Mouse (Mus musculus) heart, embryonic 16.5 days (tissue): ENCODE results near the gene Hist1h3b. TPM values are rescaled to one million over a fixed set of nuclear protein-coding genes. Genes with fewer than 3 reads are reported as not detected.
"Not testable (repeated sequence)": the region's sequence is repeated elsewhere in the genome, so short reads cannot be mapped to it uniquely, and the experiment has no call there.

ENCODE experiments used
- ATAC-seq: fragments of 200-750 bp; cut with Nextera tagmentation; replicated peaks from 2 replicates; pipeline ENCODE4 v1.8.0; 2017; ENCODE audit warnings: moderate number of reproducible peaks; ENCODE audit not compliant: insufficient read depth, low FRiP score; ENCODE audit errors: extremely low read depth
- H3K27ac ChIP-seq: fragments of 300-500 bp; sonication (generic); 2 replicates; pipeline ENCODE4 v1.5.1; 2014; ENCODE audit warnings: mild to moderate bottlenecking, low read length, control low read depth, moderate library complexity
- H3K27me3 ChIP-seq: fragments of 300-500 bp; sonication (generic); 2 replicates; pipeline ENCODE4 v1.6.1; 2014; ENCODE audit warnings: low read length, mixed read lengths; ENCODE audit not compliant: control insufficient read depth, insufficient read depth
- H3K36me3 ChIP-seq: fragments of 300-500 bp; sonication (generic); 2 replicates; pipeline ENCODE4 v1.6.1; 2014; ENCODE audit not compliant: control insufficient read depth, insufficient read depth
- H3K4me1 ChIP-seq: fragments of 300-500 bp; sonication (generic); 2 replicates; pipeline ENCODE4 v1.6.1; 2014; ENCODE audit warnings: low read length, mixed read lengths; ENCODE audit not compliant: control insufficient read depth, insufficient read depth
- H3K4me2 ChIP-seq: fragments of 300-500 bp; sonication (generic); 2 replicates; pipeline ENCODE4 v1.6.1; 2014; ENCODE audit warnings: low read depth, mild to moderate bottlenecking, control low read depth, low read length
- H3K4me3 ChIP-seq: fragments of 300-500 bp; sonication (generic); 2 replicates; pipeline ENCODE4 v1.5.1; 2014; ENCODE audit warnings: mild to moderate bottlenecking, control low read depth, low read length
- H3K9ac ChIP-seq: fragments of 300-500 bp; sonication (generic); 2 replicates; pipeline ENCODE4 v1.6.1; 2014; ENCODE audit warnings: low read length, control low read depth
- H3K9me3 ChIP-seq: fragments of 300-500 bp; sonication (generic); replicated peaks from 2 replicates; pipeline ENCODE4 v1.6.1; 2016; ENCODE audit warnings: low read length; ENCODE audit not compliant: control insufficient read depth
- WGBS: fragments of 180-500 bp; shearing (Covaris S2); extraction: QIAGEN DNeasy Blood & Tissue Kit; methylation state at CpG from one replicate; pipeline ENCODE4 v1.1.7; 2014; 5-methylcytosine and 5-hydroxymethylcytosine counted together
- polyA plus RNA-seq: library from polyadenylated mRNA; unstranded; fragments of >200 nt; fragmentation: Nextera tagmentation; extraction: Ambion mirVana; gene quantifications from 2 replicates; pipeline ENCODE4 v1.2.1, GENCODE M21; 2015

Hist1h3b gene
- polyA plus RNA-seq, 1 experiment from 2014 or later, result 3.2 TPM

GRCm38 (mm10) chr13:23716261-23717042 is 35.6 kb upstream of the Hist1h3b start:
- Histone ChIP-seq H3K9ac (no peak overlapping the region), H3K4me1 (no peaks in the 10 kb centered on the region), H3K9me3 (no peaks in the 10 kb centered on the region), H3K4me3 (no peak overlapping the region), H3K27me3 (no peaks in the 10 kb centered on the region), H3K27ac (no peak overlapping the region), H3K4me2 (no peak overlapping the region), H3K36me3 (no peaks in the 10 kb centered on the region)
- no peak for ATAC-seq
- 52% methylated on average over 5 of the region's 5 CpGs for WGBS

DNA sequence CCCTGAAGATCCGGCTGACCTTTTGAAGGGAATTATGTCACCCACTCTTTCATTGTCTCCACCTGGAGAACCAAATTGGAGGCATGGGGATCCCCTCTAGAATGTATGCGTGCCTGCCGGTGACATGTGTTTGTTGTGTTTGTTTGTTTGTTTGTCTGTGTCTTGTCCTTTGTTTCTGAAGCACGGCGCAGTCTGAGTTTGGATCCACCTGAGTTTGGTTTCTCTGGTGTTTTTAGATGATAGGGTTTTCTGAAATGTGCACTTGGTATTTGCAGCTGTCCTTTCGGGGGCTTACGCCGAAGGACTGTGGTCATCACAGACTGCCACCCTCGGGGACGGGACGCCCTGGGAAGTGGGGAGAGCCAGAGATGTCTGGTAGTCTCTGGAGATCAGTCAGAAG is 34.9 kb upstream of the Hist1h3b start:
- 49% methylated on average over 11 of the region's 11 CpGs for WGBS

DNA sequence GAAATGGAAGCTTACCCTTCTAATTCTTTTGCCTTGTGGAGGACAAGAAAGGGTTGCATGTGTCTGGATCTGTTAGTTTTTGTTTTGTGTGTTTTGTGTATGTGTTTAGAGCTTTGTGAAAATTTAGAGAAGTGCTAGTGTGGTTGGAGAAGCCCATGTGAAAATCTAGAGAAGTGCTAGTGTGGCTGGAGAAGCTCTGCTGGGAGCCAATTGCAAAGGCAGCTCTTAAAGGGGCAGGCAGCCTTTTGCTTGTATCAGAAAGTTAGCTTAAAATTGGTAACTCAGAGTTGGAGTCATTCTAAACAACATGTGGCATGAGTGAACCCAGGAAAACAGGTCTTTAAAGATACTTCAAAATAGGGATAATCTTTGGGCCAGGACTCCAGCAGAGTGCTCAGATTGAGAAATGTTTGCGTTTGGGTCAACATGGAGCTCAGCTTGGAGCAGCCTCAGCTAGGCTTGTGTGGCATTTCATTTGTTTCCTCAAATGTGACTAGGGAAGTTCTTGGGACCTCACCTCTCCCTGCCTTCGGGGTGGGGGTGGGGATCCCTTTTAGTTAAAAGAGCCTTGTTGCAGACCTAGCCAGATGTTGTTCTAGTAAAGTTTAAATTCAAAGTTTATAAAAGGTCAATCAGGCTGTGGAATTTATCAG is 34.3 kb upstream of the Hist1h3b start:
- not testable (repeated sequence) for ATAC-seq, H3K4me3 ChIP-seq, H3K27me3 ChIP-seq, H3K4me2 ChIP-seq, H3K4me1 ChIP-seq, H3K27ac ChIP-seq, H3K9me3 ChIP-seq, H3K9ac ChIP-seq, H3K36me3 ChIP-seq
- WGBS, result 29% methylated on average over 2 of the region's 2 CpGs

More for the DNA sequence above, 34.9 kb upstream of the Hist1h3b start:
- Histone ChIP-seq H3K9me3 (no peaks in the 10 kb centered on the region), H3K36me3 (no peaks in the 10 kb centered on the region), H3K4me2 (no peak overlapping the region), H3K4me1 (no peaks in the 10 kb centered on the region), H3K27me3 (no peaks in the 10 kb centered on the region), H3K27ac (no peak overlapping the region), H3K9ac (no peak overlapping the region), H3K4me3 (no peak overlapping the region)
- ATAC-seq, result no peak

- Histone ChIP-seq H3K27me3 (no peaks in the 10 kb centered on the region), H3K4me1 (peaks cover 2% of the 10 kb centered on the region), H3K27ac (no peak overlapping the region), H3K4me2 (no peak overlapping the region), H3K36me3 (no peaks in the 10 kb centered on the region), H3K4me3 (no peak overlapping the region), H3K9me3 (no peaks in the 10 kb centered on the region), H3K9ac (no peak overlapping the region)
- 48% methylated on average over 4 of the region's 4 CpGs for WGBS
- no peak for ATAC-seq
These were observed 27.8 kb upstream of the Hist1h3b start for GRCm38 (mm10) chr13:23724239-23724638.

DNA sequence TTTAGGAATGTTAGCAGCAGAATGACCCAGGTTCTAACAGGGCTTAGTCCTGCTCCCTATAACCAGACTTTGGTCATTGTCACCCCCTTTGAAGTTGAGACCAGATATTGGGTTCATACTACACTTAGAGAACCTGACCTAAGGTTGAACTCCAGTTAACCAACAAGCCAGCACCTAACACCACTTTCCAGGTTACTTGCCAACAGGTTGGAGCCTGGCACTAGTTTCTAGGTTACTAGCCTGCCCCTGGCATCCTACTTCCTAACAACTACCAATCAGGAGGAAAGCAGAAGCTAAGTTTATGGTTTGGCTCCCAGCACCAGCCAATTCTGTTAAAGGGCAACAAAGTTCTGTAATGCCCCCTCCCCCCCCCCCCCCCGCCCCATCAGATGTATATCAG is 26.9 kb upstream of the Hist1h3b start:
- no peak overlapping the region for H3K4me3 ChIP-seq
- no peaks in the 10 kb centered on the region for H3K9me3 ChIP-seq
- no peak overlapping the region for H3K27ac ChIP-seq
- no peak for ATAC-seq
- H3K36me3 ChIP-seq, result no peaks in the 10 kb centered on the region
- H3K9ac ChIP-seq, result no peak overlapping the region
- peaks cover 2% of the 10 kb centered on the region for H3K4me1 ChIP-seq
- WGBS, result no CpG with 5 or more reads among the region's 1 CpGs
- no peaks in the 10 kb centered on the region for H3K27me3 ChIP-seq
- H3K4me2 ChIP-seq, result no peak overlapping the region

- H3K27me3 ChIP-seq, result no peaks in the 10 kb centered on the region
- ATAC-seq, result no peak
- 70% methylated on average over 18 of the region's 18 CpGs for WGBS
- no peaks in the 10 kb centered on the region for H3K9me3 ChIP-seq
- H3K4me1 ChIP-seq, result peaks cover 2% of the 10 kb centered on the region
- H3K4me2 ChIP-seq, result no peak overlapping the region
- H3K4me3 ChIP-seq, result no peak overlapping the region
- no peak overlapping the region for H3K27ac ChIP-seq
- H3K36me3 ChIP-seq, result no peaks in the 10 kb centered on the region
- no peak overlapping the region for H3K9ac ChIP-seq
These were observed 23.4 kb upstream of the Hist1h3b start for GRCm38 (mm10) chr13:23728472-23729191.

DNA sequence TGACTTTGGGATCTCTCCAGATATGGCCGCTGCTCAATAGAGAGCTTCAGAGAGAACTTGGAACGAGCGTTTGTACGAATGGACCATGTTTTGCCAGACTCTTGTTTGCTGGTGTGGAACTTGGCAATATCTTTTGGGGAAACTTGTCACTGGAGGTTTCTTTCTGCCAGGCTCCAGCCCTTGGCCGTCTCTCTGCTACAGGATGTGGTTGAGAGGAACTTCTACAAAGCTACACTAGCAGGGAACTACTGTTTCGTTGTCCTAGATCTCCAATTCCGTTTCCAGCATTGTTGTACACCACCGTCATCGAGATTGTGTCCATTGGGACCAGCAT is 22.9 kb upstream of the Hist1h3b start:
- Histone ChIP-seq H3K9ac (no peak overlapping the region), H3K4me3 (no peak overlapping the region), H3K9me3 (no peaks in the 10 kb centered on the region), H3K36me3 (no peaks in the 10 kb centered on the region), H3K4me1 (peaks cover under 1% of the 10 kb centered on the region), H3K27me3 (no peaks in the 10 kb centered on the region), H3K27ac (no peak overlapping the region), H3K4me2 (no peak overlapping the region)
- 85% methylated on average over 9 of the region's 9 CpGs for WGBS
- no peak for ATAC-seq

- no peak overlapping the region for H3K4me2 ChIP-seq
- 93% methylated on average over 5 of the region's 5 CpGs for WGBS
- no peak overlapping the region for H3K4me3 ChIP-seq
- no peaks in the 10 kb centered on the region for H3K9me3 ChIP-seq
- H3K4me1 ChIP-seq, result no peaks in the 10 kb centered on the region; the same call in 1 of the 2 replicates
- H3K36me3 ChIP-seq, result no peaks in the 10 kb centered on the region
- H3K27me3 ChIP-seq, result no peaks in the 10 kb centered on the region
- no peak overlapping the region for H3K9ac ChIP-seq
- ATAC-seq, result no peak
- H3K27ac ChIP-seq, result no peak overlapping the region
These were observed 22.4 kb upstream of the Hist1h3b start for GRCm38 (mm10) chr13:23729706-23730105.

- no peak for ATAC-seq
These were observed 21.6 kb upstream of the Hist1h3b start for GRCm38 (mm10) chr13:23730479-23730878.

More at GRCm38 (mm10) chr13:23730479-23730878, 21.6 kb upstream of the Hist1h3b start:
- Histone ChIP-seq H3K9ac (no peak overlapping the region), H3K4me1 (no peaks in the 10 kb centered on the region), H3K27ac (no peak overlapping the region), H3K4me3 (no peak overlapping the region), H3K27me3 (no peaks in the 10 kb centered on the region), H3K36me3 (no peaks in the 10 kb centered on the region), H3K4me2 (no peak overlapping the region; the same call in 1 of the 2 replicates), H3K9me3 (no peaks in the 10 kb centered on the region)
- WGBS, result 16% methylated on average over 8 of the region's 8 CpGs
